Mouse (Mus musculus) neural tube, embryonic 10.5 days (tissue): Measurements from ENCODE around the gene Tacc3.

ENCODE experiments used
- DNase-seq: peaks from one replicate; pipeline ENCODE4 v3.0.0-alpha.2; 2017; ENCODE audit warnings: low spot score; ENCODE audit errors: extremely low spot score

Tacc3 gene

DNA sequence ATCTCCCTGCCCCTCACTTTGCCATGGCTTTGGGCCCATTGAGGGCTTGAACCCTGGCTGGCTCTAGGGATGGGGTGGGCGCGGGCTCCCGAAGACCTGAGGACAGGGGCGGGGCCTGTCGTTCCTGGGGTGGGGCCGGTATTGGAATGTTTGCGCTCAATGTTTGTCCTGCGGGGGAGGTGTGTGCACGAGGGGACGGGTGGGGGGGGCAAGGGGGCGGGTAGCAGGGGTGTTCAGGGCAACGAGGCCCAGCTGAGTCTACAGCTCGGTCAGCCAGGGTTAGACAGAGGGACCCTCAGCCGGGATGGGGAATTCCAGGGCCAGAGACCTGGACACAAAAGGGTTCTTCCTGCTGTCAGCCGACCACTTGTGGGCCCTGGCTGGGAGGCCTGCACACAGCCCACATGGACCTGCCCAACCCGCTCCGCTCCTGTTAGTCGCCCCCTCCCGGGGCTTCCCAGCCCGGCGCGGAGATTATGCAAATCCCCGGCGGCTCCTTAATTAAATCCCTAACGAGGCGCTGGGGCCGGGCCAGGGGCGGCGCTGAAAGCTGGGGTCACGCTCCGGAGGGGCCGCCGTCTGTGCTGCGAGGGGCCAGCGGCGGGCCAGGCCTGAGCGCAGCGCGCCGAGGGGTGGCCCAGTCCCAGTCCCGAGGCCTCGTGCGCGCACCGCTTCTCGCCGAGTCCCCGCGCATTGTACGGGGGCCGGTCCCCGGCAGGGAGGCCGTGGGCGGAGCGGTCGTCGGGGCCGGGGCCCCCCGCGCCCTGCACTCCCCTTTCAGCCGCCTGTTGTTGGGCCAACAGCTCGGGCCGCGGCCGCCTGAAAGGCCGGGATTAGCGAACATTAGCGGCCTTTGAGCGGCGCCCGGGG is 37.2 kb downstream of the Tacc3 start:
- peak; percentile 79 for DNase-seq

DNA sequence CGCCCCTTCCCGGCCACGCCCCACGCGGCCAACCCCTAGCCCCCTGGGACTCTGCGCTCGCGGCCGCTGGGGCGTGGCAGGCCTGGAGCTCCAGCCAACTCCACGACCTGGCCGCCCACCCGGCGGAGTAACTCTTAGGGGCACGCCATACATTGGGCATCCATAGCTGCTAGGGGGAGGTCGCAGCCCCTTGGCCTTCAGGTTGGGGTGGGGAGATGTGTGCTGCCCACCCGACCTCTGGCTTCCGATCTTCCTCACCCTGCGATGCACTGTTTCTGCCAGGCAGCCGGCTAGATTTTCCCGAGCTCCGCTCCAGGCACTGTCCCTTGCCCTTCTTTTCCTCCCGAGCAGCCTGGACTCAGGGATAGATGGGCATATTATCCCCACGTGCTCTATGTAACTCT is 37.8 kb downstream of the Tacc3 start:
- peak; percentile 74 for DNase-seq

DNA sequence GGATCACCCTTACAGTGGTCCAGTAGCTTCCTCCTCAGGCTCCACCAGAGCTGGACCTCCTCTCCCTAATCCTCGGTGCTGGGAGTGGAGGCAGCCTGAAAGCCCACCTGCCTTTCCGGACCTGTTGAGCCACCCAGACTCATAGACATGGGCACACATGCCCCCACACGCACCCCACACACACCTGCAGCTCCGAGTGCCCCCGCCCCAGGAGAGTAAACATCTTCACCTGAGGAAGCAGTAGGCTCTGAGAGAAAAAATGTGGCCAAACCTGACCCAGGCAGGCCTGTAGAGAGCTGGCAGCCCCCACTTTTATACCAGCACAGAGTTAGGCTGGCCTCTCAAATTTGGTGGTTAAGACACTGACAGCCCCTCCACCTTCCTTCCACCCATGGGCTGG is 38.5 kb downstream of the Tacc3 start:
- DNase-seq: no peak

DNA sequence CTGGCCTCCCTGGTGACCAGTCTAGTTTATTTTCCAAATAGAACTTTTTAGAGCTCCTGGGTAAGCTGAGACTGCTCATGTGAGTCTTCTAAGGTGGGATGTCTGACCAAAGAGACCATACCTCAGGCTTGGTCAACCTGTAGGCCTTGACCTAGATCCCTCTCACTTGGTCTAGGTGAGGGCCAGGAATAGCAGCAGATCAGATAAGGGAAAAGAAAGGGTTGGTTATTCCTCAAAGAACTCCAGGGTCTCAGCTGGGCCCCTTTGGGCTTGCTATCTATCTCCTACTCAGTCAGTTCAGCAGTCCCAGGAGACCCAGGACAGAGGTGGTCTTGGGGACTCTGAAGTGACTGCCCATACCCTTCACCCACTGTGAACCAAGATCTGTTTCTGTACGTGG is 39.6 kb downstream of the Tacc3 start:
- no peak for DNase-seq

DNA sequence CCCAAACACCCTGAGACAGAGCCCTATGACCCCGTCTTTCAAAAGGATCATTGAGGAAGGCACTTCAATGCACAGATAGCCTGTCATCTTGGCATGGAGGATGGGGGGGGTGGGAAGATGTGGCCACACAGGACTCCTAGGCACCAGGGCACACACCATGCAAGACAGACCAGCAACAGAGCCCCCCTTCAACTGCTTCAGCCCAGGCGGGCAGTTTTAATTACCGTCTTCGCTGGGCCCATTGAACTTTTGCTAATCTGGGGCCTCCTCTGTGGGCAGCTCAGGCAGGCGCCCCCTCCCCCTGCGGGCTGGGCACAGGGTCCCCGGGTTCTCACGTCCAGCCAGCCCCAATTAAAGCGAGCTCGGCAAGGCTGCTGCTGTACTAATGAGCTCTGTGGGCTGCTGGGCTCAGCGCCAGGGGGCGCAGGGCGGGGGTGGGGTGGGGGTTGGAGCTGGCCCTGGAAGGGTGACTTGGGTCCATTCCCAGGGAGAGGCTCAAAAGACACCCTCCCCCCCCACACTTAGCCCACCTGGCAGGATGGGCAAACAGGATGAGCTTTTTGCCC is 40.1 kb downstream of the Tacc3 start:
- DNase-seq: no peak

DNA sequence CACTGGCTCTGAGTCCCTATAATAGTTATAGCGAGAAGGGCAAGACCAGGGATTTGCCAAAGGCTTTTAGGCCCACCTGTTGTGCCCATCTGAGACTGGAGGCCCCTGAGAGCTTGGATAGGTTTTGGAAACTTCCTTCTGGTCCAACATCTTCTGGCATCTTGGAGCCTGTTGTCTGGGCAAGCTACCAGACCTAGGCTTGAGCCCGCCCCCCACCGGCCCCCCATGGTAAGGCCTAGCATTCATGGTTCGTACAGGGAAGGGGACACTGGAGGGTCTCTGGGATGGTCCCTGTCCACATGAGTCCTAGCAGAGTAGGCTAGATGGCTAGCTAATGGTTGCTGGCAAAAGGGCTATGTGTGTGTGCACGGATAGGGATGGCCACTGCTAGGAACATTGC is 40.7 kb downstream of the Tacc3 start:
- DNase-seq: no peak

DNA sequence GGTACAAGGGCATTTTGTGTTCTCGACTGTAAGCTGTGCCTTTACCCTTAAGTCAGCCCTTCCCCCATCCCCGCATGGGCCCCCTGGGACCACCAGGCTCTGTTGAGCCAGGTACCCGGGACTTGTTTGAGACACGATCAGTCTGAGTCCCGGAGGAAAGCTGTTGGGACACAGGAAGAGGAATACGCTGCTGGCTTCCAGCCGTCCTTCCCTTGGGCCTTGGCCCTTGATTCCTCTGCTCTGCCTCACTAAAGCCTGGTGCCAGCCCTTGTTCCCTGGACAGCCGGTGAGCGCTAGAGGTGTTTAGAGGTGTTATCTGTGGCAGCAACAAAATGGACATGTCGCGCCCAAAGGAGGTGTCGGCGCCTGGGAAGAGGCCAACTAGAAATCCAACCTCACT is 42.1 kb downstream of the Tacc3 start:
- DNase-seq: no peak

DNA sequence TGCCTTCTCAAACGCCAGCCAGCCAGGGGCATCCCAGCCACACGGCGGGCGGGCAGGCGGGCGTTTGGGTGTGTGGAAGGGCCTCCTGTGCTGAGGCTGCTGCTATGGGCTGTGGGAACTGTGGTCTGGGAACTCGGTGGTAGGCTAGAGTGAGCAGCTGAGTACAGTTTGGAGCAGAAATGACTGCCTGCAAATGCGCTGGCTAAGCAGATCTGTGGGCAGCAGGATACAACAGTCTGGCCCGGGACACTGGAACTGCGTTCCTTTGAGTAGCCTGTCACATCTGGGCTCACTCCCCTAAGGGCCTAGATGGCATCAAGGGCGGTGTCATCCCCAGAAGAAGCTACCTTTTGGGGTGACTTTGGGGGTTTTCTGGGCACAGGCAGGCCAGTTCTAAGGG is 43.9 kb downstream of the Tacc3 start:
- DNase-seq: no peak

DNA sequence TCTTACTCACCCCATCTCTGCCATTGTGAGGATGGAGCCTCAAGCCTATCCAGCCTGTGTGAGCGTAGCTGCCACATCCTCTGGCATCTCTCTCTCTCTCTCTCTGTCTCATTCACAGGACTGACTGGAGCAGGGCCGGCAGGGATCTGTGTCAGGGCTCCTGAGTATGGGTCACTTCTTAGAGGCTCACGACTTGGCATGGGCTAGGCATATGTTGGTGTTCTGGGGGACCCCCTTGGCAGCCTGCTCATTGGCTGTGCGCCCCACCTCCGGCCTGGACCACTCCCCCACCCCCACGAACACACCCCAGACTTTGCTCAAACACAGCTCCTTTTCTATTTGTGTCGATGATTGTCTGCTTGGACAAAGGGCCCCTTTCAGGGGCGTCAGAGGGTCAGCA is 46.1 kb downstream of the Tacc3 start:
- no peak for DNase-seq

DNA sequence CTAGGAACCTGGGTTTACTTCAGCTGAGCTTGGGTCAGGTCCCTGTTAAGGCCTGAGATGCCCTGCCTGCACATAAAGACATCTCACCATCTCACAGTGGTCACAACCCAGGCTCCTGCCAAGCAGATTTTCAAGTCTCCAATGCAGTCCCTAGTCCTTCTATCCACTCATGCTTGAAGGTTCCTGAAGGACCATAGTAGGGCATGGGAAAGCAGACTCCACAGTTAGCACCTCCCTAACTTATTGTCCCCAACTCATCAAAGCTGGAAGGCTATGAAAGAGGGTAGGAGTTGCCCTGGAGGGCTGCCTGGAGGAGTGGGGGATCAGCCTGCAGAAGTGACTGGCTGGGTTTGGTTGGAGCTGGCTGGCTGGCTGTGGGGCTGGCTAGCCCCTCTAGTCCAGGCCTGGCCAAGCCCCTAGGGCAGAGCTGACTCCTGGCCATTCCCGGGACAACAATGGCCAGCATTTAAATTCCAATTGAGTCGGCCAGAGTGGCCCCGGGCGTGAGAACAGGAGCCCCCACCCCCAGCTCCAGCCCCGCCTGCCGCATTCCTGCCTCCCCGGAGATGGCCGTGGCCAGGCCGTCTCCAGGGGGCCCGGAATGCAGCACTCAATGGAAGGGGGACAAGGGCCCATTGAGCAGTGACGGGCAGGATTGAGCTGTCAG is 47.1 kb downstream of the Tacc3 start:
- peak; percentile 81 for DNase-seq

DNA sequence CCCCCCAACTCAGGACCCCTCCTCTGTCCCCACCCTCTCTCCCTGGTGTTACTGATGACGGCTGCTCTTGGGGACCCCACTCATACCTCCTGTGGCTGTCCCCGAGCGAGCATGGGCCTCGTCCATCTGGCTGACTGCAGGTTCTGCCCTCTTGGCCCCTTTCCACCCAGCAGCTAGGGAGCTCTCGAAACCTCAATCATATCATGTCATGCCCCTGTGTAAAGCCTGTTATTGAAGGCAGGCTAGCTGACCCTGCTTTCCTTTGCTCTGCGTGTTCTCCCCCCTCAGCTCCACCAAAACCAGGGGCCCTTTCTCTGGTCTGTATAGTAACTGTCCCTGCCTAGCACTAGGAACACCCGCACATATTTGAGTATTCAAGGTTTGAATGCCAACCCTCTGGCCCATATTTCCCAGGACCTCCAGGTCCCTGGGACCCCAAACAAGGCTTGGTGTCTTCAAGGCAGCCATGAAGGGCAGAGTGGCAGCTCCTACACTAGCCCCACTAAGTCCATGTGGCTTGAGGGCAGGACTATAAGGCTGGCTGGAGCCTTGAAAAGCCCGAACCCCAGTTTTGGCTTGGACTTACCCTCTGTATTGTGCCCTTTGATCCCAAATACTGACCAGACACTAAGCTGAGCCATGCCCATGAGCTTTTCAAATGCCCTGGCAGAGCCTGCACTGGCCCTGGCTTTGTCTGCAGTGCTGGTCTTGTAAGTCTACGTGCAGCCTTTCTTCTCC is 47.9 kb downstream of the Tacc3 start:
- no peak for DNase-seq

DNA sequence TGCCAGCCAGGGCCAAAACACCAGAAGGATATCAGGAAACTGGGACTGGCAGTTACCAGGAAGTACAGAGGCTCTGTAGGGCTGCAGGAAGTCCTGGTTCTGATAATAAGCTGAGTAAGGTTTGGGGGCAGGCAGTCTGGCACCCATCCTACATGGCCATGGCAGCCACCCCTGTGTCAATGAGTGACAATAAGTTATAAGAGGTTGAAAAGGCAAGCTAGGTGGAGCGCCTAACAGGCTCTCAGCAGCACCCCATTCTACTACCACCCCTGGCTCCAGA is 48.4 kb downstream of the Tacc3 start:
- DNase-seq: no peak

DNA sequence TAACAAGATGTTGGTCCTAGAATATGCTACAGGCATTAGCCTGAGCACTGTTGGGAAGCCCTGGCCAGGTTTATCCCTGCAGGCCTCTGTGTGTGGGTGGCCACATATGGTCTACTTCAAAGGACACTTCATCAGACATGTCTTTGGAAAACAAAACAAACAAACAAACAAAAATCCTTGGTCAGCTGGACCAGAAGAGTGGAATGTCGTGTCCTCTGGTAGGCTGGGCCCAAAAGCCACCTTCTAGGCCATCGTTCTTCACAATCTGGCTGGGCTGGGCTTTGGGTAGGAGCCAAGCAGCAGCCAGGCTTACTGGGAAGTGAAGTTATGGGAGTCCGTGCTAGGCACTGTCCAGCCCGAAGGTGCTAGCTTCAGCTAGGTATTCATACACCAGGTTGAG is 49.2 kb downstream of the Tacc3 start:
- no peak for DNase-seq

DNA sequence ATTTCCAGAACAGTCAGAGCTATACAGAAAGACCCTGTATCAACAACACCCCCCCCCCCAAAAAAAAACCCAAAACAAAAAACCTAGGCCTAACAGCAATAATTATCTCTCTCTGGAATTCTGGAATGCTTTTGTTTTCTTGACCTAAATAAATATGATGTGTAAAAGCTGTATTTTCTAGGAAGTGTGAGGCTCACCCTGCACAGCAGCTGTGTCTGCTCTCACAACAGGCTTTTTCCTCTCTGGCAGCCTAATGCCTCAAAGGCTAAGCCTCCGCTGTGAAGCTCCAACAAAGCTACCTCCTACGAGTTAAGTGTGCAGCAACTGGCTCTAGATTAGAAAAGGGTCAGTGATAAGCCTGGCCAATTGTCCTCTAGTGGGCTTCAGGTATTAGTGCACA is 51.1 kb downstream of the Tacc3 start:
- no peak for DNase-seq

DNA sequence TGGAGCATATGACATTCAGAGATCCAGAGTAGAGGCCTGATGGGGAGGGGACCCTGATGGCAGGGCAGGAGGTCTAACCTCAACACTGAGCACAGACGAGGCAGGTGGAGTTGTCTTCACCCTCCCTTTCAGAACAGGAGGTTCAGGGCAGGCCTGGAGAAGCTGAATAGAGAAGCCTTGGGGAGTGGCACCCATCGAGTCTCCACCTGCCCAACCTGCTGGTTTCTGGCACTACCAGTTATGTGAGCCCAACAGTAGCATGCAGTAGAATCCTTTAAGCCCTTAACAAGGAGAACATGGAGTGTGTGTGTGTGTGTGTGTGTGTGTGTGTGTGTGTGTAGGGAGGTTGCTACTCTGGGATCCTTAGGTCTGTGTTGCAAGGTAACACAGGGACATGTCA is 54.6 kb downstream of the Tacc3 start:
- DNase-seq: no peak

DNA sequence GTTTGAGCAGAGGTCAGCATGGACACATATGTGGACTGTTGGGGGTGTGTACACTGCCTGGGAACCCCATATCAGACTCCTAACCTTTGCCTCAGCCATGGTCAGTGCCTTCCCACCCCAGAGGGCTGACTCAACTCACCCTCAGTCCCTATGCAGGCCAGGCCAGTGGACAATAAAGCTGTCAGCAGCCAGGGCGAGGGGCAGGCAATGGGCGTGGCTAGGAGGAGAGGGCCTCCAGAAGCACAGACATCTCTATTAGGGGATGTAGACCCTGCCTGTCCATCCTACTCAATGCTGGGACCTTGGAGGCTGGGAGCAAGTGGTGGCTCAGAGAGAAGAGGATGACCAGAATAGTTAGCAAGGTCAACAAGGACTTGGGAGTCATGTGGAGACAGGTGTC is 57.3 kb downstream of the Tacc3 start:
- no peak for DNase-seq

DNA sequence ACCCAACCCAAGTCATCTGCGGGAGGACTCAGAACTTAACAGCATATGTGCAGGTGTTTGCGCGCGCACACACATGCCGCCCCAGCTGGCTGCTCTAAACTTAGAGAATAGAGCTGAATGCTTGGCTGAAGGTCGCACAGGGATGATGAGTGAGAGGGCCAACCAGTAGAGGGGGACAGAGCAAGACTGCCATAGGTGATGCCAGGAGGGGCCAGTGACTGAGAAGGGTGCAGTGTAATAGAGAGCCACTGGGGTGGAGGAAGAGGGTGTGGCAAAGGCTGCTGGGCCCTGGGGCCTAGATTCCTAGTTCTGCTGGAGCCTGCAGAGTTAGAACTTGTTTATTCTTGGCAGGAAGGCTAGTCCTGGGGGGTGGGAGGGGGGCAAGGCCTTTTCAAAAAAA is 58.5 kb downstream of the Tacc3 start:
- no peak for DNase-seq

DNA sequence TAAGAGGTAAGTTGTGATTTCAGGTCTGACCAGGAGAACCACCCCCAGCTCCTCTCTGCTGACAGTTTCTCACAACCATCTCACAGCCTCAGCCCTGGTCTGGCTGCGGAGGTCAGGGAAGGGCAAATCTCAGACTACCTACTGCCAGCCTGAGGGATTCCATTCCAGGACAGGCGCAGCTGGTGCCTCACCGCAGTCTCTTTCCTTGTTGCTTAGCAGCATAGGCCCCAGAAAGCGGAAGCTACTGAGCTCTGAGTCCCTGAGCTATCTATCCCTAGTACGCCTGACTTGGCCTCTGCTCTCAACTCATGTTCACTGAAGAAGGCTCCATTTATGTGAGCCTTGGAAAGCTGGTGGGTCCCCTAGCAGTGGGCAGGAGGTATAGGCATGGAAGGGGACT is 60.5 kb downstream of the Tacc3 start:
- DNase-seq: no peak

DNA sequence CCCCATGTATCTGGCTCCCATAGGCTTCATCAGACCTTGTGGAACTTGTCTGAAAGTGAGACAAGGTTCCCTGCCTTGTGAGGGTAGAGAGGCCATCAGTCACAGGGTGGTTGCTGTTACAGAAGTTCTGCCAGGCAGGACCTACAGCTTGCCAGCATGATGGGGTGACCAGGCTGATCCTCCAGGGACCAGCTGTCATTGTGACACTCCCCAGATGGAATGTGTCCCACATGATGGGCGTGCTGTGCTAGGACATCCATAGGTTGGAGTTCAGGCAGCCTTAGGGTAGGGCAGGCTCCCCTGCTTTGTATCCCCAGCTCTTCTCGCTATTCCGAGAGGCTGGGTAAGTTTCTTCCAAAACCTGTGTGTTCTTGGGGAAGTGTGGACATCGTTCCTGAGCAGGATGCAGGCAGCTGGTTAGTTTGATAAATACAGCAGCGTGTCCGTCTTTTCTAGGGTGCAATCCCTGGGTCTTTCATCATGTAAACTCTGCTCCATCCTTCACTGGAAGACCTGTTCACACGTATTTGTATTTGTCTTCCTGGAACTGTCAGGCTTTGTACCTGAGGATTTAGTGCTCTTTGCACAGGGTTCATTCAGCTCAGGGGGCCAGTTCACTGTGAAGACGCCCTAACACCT is 63.0 kb downstream of the Tacc3 start:
- no peak for DNase-seq

DNA sequence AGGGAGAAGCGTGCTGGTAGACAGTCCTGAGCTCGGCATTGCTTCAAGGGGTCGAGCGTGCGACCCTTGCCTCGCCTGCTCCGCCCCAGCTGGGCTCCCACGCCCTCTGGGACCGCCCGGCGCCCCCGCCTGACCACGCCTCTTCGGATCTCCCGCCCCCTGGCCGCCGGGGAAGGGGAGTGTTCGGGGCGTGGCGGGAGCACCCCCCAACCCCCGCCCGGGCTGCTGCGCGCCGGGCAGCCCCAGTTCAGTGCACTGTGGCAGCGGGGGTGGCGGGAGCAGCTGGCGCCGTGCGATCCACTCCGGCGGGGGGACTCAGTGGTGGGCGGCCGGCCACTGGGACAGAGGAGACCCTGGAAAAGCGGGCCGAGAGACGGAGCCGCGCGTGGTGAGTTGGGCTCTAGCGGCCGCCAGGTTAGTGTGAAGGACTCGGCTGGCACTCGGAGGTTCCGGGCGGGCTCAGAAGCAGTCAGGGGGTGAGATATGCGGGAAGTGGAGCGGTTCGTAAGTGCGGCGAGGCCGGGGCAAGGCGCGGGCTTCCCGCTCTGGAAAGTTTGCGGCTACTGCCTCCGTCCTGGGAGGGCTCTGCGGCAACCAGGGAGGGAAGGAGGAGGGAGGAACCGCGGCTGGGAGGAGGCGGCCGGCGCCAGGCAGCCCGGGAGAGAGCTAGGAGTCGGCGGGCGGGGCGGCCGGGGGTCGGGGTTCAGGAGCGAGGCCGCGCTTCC is 63.8 kb downstream of the Tacc3 start, which contains the start of gene Fgfr3:
Gene Fgfr3 (plus strand): TSS at position 134 of the 725 bp plus-strand sequence.
- DNase-seq: peak; percentile 84
